Mouse (Mus musculus) megakaryocyte, embryonic 14.5 days (primary cell): ENCODE results near the gene Pdzd11.

Experiments used
- FLI1 ChIP-seq: IDR thresholded peaks from 2 replicates; pipeline ENCODE4 v1.6.1; 2012; ENCODE audit warnings: low read length, inconsistent platforms, mixed read lengths
- GATA1 ChIP-seq: IDR thresholded peaks from 3 replicates; pipeline ENCODE4 v1.6.1; 2012; ENCODE audit warnings: mixed read lengths, low read length, inconsistent platforms, borderline replicate concordance

DNA sequence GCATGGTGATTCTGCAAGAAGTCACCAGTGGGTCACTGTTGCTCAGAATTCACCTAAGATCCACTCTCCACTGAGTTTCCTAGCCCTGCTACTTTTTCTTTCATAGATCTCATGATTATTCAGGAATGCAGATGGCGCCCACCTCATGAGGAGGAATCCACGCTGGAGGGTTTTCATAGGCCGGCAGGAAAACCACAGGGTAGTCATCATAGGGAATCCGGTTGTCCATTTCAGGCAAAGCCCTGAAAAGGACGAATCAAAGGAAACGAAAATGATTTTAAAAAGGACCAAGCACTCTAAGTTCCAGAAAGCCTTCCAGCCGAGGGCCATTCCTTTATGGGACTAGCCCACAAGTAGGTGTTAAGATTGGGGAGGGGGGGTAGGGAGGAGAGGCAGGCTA lies 1.2 kb downstream of the Pdzd11 start:
- TF ChIP-seq FLI1 (no peak), GATA1 (no peak)
